Mouse (Mus musculus): ENCODE measurements at regions not wholly inside any gene's neighbourhood (a gene's known extent, or its start where the extent isn't known, plus 50 kb on each side); places are given as distances from the start of the nearest gene placed in this dataset.
"Not testable (repeated sequence)": the region's sequence is repeated elsewhere in the genome, so short reads cannot be mapped to it uniquely, and the experiment has no call there.

DNA sequence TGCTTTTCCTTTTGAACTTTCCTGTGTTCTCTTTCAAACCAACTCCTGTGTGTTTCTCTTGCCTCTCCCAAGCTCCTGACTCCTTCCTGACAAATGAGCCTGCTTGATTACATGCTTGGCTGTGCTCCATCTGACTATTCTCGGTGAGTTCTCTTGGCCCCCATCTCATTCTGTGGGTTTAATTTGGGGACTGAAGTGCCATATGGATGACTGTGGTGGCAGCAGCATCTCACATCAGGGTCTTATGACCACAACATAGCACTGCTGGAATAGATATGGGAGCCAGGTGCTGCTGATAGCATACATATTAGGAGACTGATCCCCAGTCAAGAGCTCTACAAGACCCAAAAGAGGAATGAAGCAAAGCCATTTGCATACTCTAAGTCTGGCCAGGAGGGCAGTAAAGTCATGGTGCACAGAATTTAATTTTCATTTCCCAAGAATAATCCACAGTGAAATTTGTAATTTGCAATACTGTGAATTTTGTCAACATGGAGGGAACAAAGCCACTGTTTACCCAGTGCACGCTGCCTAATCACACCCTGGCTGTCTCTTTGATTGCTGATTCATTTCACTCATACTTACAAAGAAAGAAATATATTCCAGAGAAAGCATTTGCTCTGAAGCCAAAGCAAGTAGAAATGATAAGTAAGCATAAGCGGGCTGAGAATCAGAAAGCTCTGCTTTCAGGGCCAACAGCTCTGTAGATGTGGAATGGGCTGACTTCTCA is 1478.4 kb upstream of the Gm7489 start:
- DNase-seq = no peak

DNA sequence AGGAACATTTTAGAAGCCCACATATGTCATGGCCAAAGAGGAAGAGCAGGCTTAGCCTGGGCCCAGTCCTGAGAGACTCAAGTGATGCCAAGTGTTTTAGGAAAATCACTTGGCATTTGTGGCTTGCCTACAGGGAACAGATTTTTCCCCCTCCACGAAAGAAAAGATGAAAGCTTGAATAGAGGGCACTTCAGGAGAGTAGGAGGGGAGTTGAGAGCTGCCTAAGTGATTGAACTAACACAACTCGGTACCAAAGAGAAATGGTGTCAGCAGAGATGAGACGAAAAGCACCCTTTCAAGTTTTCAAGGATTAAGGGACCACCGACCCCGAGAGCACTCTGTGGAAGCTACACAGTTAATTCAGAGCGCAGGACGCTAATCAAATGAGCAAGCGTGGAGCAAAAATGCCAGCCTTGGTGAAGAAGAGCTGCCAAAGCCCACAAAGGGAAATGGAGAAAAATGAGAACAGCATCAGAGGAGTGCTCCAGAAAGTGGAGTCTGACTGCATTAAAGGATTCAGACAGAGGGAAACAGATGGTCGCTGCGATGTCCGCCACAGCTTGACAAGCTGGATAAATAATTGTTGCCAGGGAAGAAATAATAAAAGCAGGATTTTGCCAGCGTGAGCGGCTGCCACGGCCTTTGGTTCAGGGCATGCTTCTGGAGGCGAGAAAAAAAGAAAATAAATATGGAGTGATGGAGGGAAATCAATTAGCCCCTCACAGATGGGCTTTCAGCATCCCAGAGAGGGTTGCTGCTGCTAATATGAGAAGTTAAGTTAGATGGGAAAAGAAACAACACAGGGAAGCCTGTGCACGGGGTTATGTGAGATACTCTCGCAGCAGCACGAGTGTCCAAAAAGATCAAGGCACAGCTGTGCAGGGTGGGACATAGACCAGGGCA is 1471.6 kb upstream of the Gm7489 start:
- peak; percentile 91 for DNase-seq

DNA sequence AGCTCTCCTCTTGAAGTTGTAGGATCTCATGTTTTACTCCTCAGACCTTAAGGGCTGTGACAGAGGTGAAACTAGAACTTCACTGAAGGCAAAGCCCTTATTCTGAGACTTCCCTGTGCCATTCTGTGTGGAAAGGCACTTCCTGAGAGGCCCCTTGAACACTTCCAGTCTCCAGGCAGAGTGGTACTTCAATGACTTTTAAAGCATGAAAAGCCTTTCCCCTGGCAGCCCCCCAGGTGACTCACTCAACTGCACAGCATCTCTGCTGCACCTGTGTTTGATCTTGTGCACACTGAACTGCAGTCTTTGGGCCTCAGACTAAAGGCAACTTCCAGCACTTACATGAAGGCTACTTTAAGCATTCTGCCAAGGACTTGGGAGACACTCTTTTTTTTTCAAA is 1458.7 kb upstream of the Gm7489 start:
- no peak for DNase-seq

DNA sequence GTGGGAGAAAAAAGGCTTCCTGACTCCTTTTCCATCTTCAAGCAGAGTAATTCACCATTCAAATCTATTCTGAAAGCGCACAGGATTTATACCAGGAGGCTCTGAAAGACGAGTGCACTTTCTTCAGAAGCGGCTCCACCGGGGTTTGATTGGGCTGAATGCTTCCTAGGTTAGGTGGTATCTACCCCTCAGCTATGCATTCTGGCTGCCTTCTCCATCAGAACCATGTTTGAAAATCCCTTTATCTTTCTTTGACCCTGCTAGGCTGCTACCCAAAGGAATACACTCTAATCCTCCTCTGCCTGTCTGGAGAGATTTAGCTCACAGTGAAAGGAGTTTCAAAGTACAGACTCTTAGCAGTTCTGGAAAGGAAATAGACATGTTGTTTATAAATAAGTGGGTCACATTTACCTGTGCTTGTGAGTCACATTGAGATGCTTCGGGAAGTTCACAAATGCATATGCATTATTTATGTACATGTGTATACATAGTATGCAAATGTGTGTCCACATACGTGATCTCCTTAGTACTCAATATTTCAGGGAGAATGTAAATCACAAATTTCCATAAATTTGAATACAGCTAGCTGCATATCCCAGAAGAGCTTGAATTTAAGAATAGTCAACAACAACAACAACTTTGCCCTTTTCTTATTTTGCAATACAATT is 1454.1 kb upstream of the Gm7489 start:
- no peak for DNase-seq

DNA sequence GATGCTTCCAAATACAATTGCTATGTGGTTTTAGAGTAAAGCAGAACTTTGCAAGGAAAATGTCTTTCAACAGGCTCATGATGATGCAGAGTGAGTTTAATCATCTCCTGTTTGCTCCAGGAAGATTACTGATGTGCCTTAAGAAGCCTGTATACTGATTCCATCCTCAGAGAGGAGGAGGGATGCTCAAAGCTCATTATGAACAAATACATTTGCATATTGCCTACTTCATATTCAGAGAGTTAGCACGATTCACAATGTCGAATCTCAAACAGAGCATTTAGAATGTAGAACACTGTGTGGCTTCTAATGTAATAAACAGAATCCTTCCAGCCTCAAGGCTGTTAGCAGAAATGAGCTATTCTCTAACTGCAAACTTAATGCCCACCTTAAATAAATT is 1451.1 kb upstream of the Gm7489 start:
- DNase-seq = no peak

DNA sequence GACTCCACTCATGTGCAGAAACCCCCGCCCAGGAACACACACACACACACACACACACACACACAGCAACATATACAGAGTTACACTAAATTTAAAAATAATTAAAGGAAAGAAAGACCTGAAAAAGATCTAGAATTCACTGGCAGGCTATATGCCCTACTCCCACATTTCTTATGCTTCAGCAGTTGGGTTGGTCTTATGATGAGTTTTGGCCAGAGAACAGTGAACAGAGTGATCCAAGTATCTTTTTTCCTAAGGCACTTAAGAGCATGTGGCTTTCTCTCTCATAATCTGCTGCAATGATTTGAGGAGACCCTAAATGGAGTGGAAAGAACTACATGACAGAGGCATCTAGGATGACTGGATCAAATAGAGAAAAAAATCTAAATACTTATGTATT is 1446.3 kb upstream of the Gm7489 start:
- DNase-seq = no peak

DNA sequence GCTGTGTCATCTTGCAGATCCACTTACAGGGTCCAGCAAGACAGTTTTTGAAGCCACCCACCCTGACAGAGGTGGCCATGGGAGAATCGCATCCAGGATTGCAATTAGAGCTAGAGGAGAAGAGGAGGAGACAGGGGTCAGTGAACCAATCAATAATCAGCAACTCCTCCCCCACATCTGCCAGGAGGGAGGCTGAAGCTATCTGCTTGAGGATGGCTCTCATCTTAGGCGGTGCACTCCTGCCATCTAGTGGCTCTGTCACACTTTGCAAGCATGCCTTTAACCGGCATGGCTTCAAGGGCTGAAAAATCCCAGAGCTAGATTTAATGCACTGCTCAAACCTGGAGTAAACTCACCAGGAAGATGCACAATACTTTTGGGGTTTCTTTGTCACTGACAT is 1425.9 kb upstream of the Gm7489 start:
- DNase-seq = peak; percentile 86

DNA sequence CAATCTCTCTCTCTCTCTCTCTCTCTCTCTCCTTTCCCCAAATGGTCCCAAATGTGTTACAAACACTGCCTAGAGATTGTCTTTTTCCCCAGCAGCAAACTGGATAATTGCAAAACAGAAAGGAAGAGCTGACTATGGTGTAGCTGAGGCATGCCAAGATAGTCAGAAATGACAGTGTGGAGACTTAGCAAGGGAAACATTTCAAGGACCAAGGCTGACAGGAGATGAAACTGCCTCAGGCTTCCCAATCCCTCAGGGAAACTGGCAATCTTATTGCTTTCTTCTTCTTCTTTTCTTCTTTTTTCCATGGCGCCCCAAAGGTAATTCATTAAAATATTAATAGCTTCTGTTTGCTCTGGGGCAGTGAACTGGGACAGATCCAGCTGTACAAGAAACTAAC is 1425.4 kb upstream of the Gm7489 start:
- no peak for DNase-seq

DNA sequence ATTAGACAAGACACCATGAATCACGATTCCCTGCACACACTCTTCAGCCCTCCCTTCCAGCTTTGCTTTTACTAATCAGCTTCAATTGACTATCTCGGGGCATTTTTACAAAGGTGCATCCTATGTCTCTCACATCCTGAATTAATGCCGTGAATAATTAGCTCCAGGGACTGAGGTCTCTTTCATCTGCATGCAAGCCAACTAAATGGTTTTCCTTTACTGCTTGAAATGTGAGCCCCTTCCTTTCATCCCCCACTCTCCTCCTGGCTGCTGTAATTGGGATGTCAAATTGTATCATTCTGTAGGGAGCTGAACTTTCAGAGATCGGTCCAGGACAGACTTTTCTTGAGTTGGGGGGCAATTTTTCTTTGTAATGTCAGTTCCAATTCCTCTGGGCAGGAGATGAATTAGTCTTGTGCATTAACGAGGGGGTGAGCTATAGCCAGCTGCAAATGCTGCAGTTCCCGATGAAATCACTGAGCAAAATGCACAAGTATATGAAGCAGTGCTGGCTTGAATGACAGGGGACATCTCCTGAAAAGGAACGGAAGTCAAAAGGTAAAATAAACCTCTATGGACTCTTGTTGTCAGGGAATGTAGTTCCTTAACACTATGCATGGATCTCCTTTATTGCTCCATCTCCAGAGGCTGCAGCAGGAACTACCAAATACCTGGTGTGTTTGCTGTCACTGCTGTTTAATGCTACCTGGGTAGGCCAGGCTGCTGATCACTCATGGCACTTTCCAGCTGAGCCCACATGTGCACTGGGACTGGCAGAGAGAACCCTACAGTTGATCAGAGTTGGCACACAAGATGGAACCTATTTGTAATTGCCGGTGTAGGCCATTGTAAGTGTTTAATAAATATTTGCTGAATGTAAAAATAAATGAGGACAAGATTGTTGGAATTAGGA is 1420.2 kb upstream of the Gm7489 start:
- no peak for DNase-seq

DNA sequence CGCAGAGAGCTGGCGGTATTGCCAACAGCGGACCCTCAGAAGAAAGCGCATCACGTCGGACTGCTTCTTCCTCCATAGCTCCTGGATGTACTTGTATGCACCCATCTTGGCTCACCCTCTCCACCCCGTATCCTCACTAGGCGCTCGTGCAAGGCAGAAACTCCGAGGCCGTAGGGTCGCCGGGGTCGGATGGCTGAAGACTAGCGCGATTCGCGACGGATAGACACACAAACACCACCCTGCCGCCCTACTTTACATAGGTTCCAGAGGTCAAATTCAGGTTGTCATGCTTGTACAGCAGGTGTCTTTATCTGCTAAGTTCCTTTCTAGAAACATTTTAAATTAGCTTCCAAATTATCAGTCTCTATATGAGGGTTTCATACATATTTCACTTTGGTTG is 1406.6 kb upstream of the Gm7489 start:
- not testable (repeated sequence) for DNase-seq

DNA sequence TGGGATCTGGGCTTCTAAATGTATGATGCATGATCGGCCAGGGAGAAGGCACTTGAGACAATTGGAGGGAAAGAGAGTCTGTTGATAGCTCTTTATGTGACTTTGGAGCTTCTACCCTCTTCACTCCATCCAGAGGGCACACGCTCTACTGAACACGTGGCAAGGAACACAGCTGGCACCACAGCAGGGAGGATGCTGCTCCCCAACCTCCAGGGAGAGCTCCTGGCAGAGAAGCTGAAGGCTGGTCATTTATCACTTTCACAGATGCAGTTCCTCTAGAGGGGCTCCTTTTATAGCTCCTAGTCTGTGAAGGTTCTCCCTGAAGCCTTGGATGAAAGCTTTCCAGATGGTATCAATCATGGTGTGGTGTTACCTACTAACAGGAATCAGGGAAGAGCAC is 1403.9 kb upstream of the Gm7489 start:
- no peak for DNase-seq

DNA sequence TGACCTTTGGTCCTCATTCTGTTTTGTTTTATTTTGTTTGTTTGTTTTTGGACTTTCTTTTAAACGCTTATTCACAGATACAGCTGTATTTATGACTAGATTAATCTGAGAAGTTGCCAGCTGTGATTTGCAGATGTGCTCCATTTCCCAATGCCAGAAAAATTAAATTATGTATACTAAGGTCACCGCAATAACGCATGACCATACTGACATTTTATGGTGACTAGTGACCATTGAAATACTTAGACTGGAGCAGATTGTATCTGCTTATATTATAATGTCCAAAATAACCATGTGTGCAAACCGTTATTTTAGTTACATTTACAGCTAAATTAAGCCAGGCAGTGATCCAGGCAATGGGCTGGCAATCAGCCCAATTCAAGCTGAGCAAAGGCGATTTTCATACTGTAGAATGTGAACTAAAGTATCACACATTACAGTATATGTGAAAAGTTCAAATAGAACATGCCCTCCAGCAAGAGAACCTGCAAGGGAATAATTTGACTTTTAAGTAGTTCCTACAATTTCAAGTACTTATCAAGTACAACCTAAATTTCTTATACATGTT is 1401.0 kb upstream of the Gm7489 start:
- no peak for DNase-seq

DNA sequence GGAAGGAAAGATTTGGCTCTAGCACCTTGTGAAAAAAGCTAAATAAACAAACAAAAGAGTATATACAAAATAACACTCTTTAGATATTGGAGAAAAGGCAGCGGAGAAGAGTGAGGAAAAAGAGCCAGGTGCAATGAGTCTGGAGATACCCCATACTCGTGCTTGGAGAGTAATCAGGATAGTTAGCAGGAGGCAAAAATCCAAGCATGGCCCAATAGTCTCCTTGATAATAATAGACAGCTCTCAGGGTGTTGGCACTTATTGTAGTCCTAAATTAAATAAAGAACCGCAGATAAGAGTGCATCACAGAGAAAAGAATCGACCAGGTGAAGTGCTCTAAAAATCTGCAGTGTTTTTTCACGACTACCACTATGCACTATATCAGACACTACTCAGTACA is 1400.4 kb upstream of the Gm7489 start:
- DNase-seq = no peak

DNA sequence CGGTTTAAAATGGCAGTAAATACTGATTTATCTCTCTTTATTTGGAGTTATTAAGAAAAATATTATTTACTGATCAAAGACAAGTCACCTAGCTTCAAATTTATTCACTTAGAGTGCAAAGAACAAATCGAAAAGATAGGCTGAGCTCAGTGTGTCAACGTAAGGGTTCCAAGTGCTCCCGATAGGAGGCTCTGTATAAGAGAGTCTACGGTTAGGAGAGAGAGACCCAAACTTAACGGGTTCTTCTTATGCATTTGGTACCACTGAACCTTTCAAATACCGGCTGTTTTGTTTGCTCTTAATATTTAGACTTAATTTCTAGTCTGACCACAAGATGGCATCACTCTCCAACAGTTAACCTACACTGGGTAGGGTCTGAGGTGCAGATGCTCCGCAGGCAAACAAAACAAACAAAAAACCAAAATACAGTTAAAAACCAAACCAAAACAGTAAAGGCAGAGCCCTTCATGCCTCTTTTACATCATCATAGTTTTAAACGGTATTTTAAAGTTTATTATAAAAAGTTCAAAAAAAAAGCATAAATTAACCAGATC is 1379.4 kb upstream of the Gm7489 start:
- DNase-seq = no peak

DNA sequence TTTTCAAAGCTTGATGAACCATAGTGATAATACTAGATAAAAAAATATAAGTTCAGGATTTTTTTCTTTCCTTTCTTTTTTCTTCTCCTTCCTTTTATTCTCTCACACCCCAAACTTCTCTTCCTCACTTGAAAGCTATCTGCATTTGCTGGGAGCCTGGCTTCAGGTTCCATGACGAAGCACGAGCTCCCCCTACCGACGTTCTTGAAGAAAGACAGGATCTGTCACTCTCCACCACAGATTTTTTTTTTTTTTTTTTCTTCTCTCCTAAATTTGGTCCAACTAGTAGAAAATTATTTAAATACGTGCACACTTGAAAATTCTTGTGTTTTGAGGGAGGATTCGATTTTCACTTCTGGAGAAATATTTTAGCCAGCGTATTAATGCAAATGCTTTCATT is 1377.8 kb upstream of the Gm7489 start:
- peak; percentile 8 for DNase-seq

DNA sequence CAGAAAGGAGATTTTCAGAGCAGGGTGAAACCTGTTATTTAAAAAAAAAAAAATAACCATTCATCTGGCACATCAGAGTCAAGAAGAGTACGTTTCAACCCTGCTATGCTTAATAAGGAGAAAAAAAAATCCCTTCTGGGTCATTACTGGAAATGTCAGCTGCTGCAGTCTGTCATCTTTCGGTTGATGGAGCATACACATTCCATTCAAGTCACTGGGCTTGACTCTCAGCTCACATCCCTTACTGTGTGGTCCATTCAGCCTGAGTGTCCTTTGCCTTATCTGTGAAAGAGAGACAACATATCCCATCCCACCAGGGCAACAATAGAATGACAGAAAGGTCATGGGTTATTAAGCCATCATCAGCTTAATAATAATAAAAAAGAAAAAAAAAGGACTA is 1376.1 kb upstream of the Gm7489 start:
- no peak for DNase-seq

DNA sequence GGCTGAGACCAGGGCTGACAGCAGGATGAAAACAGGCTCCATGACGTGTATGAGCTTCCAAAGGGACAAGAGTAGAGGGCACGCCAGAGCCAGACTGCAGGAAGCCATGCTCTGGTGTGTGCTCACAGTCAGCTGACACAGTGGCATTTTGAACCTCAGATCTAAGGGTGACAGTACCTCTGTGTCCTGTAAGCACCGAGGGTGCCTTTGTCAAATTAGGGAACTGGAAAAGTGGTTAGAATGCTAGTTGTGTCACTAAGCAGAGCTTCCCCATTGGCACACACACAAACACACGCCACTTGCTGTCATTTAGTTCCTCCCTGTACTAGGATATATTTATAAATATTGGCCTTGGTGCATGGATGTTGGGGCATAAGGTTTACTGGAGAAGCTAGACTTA is 1374.6 kb upstream of the Gm7489 start:
- no peak for DNase-seq

DNA sequence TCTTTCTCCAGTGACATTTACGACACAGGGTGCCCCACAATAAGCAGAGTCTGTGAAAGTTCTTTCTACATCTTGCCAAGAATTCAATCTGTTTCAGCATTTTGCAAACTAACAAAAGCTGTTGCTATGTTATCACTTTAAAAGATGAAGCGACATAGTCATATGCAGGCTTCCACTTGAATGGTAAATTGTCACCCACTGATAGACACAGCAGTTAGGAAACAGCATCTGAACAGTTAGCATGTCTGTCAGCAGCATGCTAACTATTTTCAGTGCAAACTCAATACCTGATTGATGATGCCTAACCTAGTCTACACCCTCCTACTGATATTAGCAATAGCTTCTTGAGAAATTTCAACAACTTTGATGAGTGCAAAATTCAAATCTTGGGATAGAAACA is 1348.1 kb upstream of the Gm7489 start:
- DNase-seq = no peak

DNA sequence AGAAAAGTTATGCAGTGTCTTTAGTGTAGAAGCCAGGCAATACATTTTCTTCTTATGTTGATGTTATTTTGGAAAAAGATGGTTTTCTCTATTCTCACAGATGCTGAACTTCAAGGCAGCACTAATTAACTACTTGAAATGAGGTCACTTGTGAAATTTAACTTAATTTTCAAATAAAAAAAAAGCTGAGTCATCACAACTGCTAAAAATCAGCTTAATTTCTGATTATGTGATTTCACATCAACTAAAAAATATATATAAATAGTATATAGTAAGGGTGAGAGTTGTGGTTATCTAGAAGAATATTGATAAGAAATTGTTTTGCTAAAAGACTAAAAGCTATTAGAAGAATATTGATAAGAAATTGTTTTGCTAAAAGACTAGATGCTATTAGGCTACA is 1326.0 kb upstream of the Gm7489 start:
- DNase-seq = no peak

DNA sequence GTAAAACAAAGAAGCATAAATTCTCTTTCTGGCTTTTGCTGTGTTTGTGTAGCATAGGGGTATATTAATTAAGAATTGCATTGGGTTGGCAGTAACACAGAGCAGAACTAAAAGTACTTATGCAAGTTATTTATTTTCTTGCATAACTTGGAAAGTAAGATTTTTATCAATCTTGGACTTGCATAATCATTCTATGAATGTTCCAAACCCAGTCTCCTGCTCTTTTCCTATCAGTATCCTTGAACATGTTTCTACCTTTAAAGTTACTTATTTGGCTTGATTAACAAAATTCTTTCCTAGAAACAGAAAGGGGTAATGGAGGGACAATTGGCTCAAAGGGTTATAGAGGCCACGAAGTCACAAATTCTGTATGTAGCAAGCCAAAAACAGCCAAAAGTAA is 1320.6 kb upstream of the Gm7489 start:
- DNase-seq = no peak

DNA sequence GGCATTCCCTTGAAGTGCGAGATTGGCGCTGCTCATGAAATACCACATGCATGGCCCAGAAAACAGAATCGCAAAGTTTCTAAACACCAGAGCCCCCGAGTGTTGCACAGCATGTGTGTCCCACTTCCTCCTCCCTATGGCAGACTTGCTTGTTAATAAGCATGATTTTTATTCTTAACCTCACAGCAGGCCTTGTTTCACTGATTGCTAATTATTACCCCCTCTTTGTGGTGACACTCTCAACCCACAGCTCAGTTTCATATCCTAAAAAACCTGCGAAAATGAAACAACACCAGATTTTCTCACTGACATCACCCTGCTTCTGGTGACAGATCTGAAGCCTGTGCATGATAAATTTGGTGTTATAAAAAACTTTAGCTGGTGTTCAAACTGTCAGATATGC is 1319.3 kb upstream of the Gm7489 start:
- no peak for DNase-seq

DNA sequence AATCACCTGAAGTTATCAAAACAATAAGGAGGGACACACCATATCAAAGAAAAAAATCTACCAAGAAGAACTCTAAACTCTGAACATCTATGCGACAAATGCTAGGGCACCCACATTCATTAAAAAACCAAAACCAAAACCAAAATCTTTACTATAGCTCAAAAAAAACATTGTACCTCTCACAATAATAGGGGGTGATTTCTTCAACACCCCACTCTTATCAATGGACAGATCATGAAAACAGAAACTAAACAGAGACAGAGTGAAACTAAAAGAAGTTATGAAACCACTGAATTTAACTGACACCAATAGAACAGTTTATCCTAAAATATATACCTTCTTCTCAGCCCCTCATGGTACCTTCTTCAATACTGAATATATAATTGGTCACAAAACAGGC is 1314.5 kb upstream of the Gm7489 start:
- no peak for DNase-seq

Data from cerebellum, adult 11-12 months (tissue).